Mouse (Mus musculus): ENCODE measurements around the gene Mettl2.

Gene Mettl2

GRCm38 (mm10) chr11:105152357-105152899, 26.2 kb downstream of the Mettl2 start:
- DNase-seq (ENCODE audit: low read depth, low spot score): no peak

GRCm38 (mm10) chr11:105153068-105153833, 27.0 kb downstream of the Mettl2 start:
- no peak for DNase-seq (ENCODE audit: low read depth, low spot score)

GRCm38 (mm10) chr11:105155915-105156314, 29.7 kb downstream of the Mettl2 start:
- DNase-seq (ENCODE audit: low read depth, low spot score): no peak

- DNase-seq (ENCODE audit: low read depth, low spot score): no peak
These were observed 30.6 kb downstream of the Mettl2 start for GRCm38 (mm10) chr11:105156748-105157267.

- no peak for DNase-seq (ENCODE audit: low read depth, low spot score)
These were observed 31.8 kb downstream of the Mettl2 start for GRCm38 (mm10) chr11:105158047-105158446.

- no peak for DNase-seq (ENCODE audit: low read depth, low spot score)
These were observed 33.6 kb downstream of the Mettl2 start for GRCm38 (mm10) chr11:105159673-105160360.

GRCm38 (mm10) chr11:105161411-105161810, 35.2 kb downstream of the Mettl2 start:
- DNase-seq (ENCODE audit: low read depth, low spot score): no peak

- DNase-seq (ENCODE audit: low read depth, low spot score): no peak
These were observed 38.6 kb downstream of the Mettl2 start for GRCm38 (mm10) chr11:105164516-105165510.

- DNase-seq (ENCODE audit: low read depth, low spot score): no peak
These were observed 40.6 kb downstream of the Mettl2 start for GRCm38 (mm10) chr11:105166780-105167179.

- DNase-seq (ENCODE audit: low read depth, low spot score): no peak
These were observed 52.3 kb downstream of the Mettl2 start, which contains the start of gene Tlk2 for GRCm38 (mm10) chr11:105178516-105178915. Gene Tlk2 (plus strand): TSS chr11:105178807.

- no peak for DNase-seq (ENCODE audit: low read depth, low spot score)
These were observed 53.3 kb downstream of the Mettl2 start for GRCm38 (mm10) chr11:105179523-105179922.

GRCm38 (mm10) chr11:105180471-105181091, 54.4 kb downstream of the Mettl2 start:
- peak; percentile 60 for DNase-seq (ENCODE audit: low read depth, low spot score)

GRCm38 (mm10) chr11:105181126-105181637, 55.0 kb downstream of the Mettl2 start:
- peak; percentile 96 for DNase-seq (ENCODE audit: low read depth, low spot score)

- DNase-seq (ENCODE audit: low read depth, low spot score): peak; percentile 63
These were observed 55.6 kb downstream of the Mettl2 start for GRCm38 (mm10) chr11:105181689-105182460.

- DNase-seq (ENCODE audit: low read depth, low spot score): no peak
These were observed 56.2 kb downstream of the Mettl2 start for GRCm38 (mm10) chr11:105182461-105182855.

- DNase-seq (ENCODE audit: low read depth, low spot score): peak; percentile 37
These were observed 58.5 kb downstream of the Mettl2 start for GRCm38 (mm10) chr11:105184678-105185077.
